Mouse (Mus musculus) lung, adult 2 months (tissue): Measurements from ENCODE around the gene Btnl1. TPM values are rescaled to one million over a fixed set of nuclear protein-coding genes. Genes with fewer than 3 reads are reported as not detected.

Experiments used
- DNase-seq: peaks from one replicate; pipeline ENCODE4 v3.0.0; 2022
- H3K4me1 ChIP-seq: fragments of 200-500 bp; 2 replicates; pipeline ENCODE4 v1.6.1; 2011; ENCODE audit warnings: low read length; ENCODE audit not compliant: control insufficient read depth, insufficient read depth
- H3K4me3 ChIP-seq: fragments of 200-500 bp; replicated peaks from 2 replicates; pipeline ENCODE3; 2011; ENCODE audit warnings: low read depth, mild to moderate bottlenecking, control low read depth, low read length; ENCODE audit errors: extremely low read depth
- CTCF ChIP-seq: fragments of 200-500 bp; IDR thresholded peaks from 2 replicates; pipeline ENCODE4 v1.5.1; 2011; ENCODE audit warnings: mild to moderate bottlenecking, low read length, control low read depth; ENCODE audit not compliant: insufficient read depth
- POLR2A ChIP-seq: fragments of 200-500 bp; IDR thresholded peaks from 2 replicates; pipeline ENCODE4 v1.6.1; 2011; ENCODE audit warnings: low read depth, mild to moderate bottlenecking, control low read depth, low read length, borderline replicate concordance; ENCODE audit errors: extremely low read depth
- WGBS: fragments of 180-500 bp; shearing (Covaris S2); methylation state at CpG from one replicate; pipeline ENCODE4 v1.1.7; 2018; 5-methylcytosine and 5-hydroxymethylcytosine counted together
- polyA plus RNA-seq: library from polyadenylated mRNA; depleted of rRNA; stranded (reverse); fragments of >200 nt; gene quantifications from 2 replicates; pipeline ENCODE4 v1.2.3, GENCODE M21; 2012; rRNA removed

Btnl1 gene
- 0.06 and 0.07 TPM in 2 replicates for polyA plus RNA-seq

GRCm38 (mm10) chr17:34376847-34377246 is at the start of gene Btnl1:
Btnl1 (plus strand) TSS chr17:34377132.
- no peak for TF ChIP-seq POLR2A
- no peak for TF ChIP-seq CTCF
- Histone ChIP-seq H3K4me1 (no peaks in the 10 kb centered on the region), H3K4me3 (no peak within 1 kb of the TSS)
- no peak for DNase-seq
- WGBS = 73% methylated on average over 2 of the region's 2 CpGs

- 60% methylated on average over 2 of the region's 2 CpGs for WGBS
- DNase-seq = no peak
- no peak for TF ChIP-seq POLR2A
- no peak for TF ChIP-seq CTCF
- Histone ChIP-seq H3K4me3 (no peak overlapping the region), H3K4me1 (no peaks in the 10 kb centered on the region)
Observed at GRCm38 (mm10) chr17:34329807-34330206, 47.1 kb upstream of the Btnl1 start.

GRCm38 (mm10) chr17:34331200-34331599 is 45.7 kb upstream of the Btnl1 start:
- 94% methylated on average over 1 of the region's 1 CpGs for WGBS

DNA sequence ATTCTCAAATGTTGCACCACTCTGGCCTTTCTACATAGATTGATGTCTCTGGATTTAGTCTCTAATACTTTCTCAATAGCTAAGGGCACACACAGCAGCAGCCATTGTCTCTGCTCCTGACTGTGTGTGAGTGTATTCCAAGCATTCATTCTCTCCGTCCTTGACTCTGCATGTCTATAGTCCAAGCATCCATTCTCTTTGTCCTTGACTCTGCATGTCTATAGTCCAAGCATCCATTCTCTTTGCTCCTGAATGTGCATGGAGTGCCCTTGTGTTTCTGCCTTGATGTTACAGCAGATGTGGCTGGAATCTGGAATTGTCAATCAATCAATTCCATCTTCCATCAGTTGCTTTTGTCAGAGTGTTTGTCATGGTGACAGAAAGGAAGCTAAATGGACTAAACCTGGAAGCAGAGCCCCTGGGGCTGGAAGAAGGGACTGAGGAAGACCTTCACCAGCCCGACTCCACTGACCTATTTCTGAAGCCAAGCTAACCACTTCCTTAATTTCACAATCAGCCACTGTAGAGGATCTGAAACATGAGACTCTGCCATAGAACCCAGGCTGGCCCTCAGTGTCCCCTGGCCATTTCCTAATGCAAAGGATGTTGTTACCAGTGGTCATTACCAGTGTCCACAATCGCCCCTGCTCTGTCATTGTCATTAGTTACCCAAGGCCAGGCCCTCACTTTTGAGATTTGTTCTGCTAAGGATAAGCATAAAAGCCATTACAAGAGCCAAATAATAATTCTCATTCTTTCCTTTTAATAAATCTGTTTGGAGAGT is 36.1 kb upstream of the Btnl1 start:
- no peak overlapping the region for H3K4me3 ChIP-seq
- no peak for DNase-seq
- TF ChIP-seq CTCF (no peak), POLR2A (no peak)
- 54% methylated on average over 3 of the region's 3 CpGs for WGBS
- no peaks in the 10 kb centered on the region for H3K4me1 ChIP-seq

More at GRCm38 (mm10) chr17:34331200-34331599, 45.7 kb upstream of the Btnl1 start:
- no peak overlapping the region for H3K4me3 ChIP-seq
- no peaks in the 10 kb centered on the region for H3K4me1 ChIP-seq
- DNase-seq = no peak
- TF ChIP-seq CTCF = no peak
- TF ChIP-seq POLR2A = no peak

- no peaks in the 10 kb centered on the region; the same call in 1 of the 2 replicates for H3K4me1 ChIP-seq
- TF ChIP-seq POLR2A (no peak), CTCF (no peak)
- 86% methylated on average over 4 of the region's 4 CpGs for WGBS
- H3K4me3 ChIP-seq = no peak overlapping the region
- DNase-seq = no peak
Observed at GRCm38 (mm10) chr17:34344882-34345281, 32.0 kb upstream of the Btnl1 start.

GRCm38 (mm10) chr17:34345486-34345885 is 31.4 kb upstream of the Btnl1 start:
- Histone ChIP-seq H3K4me3 (no peak overlapping the region), H3K4me1 (no peaks in the 10 kb centered on the region; the same call in 1 of the 2 replicates)
- DNase-seq = no peak
- 80% methylated on average over 7 of the region's 7 CpGs for WGBS
- TF ChIP-seq CTCF = no peak
- TF ChIP-seq POLR2A = no peak

- 49% methylated on average over 3 of the region's 3 CpGs for WGBS
- Histone ChIP-seq H3K4me1 (no peaks in the 10 kb centered on the region; the same call in 1 of the 2 replicates), H3K4me3 (no peak overlapping the region)
- no peak for DNase-seq
- TF ChIP-seq CTCF (no peak), POLR2A (no peak)
Observed at GRCm38 (mm10) chr17:34346041-34346440, 30.9 kb upstream of the Btnl1 start.

- H3K4me3 ChIP-seq = no peak overlapping the region
- no peaks in the 10 kb centered on the region; the same call in 1 of the 2 replicates for H3K4me1 ChIP-seq
- no peak for TF ChIP-seq CTCF
- no peak for TF ChIP-seq POLR2A
- 39% methylated on average over 6 of the region's 6 CpGs for WGBS
- DNase-seq = peak; percentile 42
Observed at GRCm38 (mm10) chr17:34347606-34348308, 29.2 kb upstream of the Btnl1 start.

- 5% methylated on average over 4 of the region's 4 CpGs for WGBS
- Histone ChIP-seq H3K4me3 (no peak overlapping the region), H3K4me1 (no peaks in the 10 kb centered on the region; the same call in 1 of the 2 replicates)
- DNase-seq = peak; percentile 78
- TF ChIP-seq CTCF (peak; percentile 62), POLR2A (no peak)
Observed at GRCm38 (mm10) chr17:34349429-34349828, 27.5 kb upstream of the Btnl1 start.
